Mouse (Mus musculus) testis, adult 2 months (tissue): ENCODE measurements at regions not wholly inside any gene's neighbourhood (a gene's known extent, or its start where the extent isn't known, plus 50 kb on each side); places are given as distances from the start of the nearest gene placed in this dataset.
A peak's percentile ranks its signal among the peaks of the same experiment; 100 is the strongest.

ENCODE experiments used
- CTCF ChIP-seq: fragments of 200-500 bp; IDR thresholded peaks from 2 replicates; pipeline ENCODE4 v1.5.1; 2012; ENCODE audit warnings: low read depth, mild to moderate bottlenecking, inconsistent platforms, low read length, moderate library complexity; ENCODE audit not compliant: control insufficient read depth, insufficient read depth, insufficient replicate concordance
- POLR2A ChIP-seq: fragments of 200-500 bp; IDR thresholded peaks from 2 replicates; pipeline ENCODE4 v1.6.1; 2012; ENCODE audit warnings: low read depth, mild to moderate bottlenecking, inconsistent platforms, low read length, moderate library complexity; ENCODE audit not compliant: control insufficient read depth

DNA sequence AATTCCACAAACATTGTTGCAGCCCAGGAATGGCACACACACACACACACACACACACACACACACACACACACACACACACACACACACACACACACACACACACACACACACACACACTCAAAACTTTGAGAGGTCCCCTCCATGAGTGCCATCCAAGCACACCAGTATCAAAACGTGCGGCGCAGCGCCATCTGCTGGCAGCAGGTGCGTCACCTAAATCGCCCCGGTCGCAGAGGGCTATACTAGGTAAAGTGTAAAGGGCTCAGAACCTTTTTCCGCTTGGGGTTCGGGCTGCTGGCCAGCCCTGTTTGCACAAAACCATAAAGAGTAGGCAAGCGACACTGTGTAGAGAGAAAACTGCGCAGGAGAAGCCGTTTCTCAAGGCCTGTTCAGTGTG is 527.9 kb upstream of the Sall1 start:
- TF ChIP-seq CTCF: peak; percentile 94
- no peak for TF ChIP-seq POLR2A
